Mouse (Mus musculus) neural tube, embryonic 10.5 days (tissue): ENCODE results near the gene Ogt.
A peak's percentile ranks its signal among the peaks of the same experiment; 100 is the strongest.

ENCODE experiments used
- DNase-seq: peaks from one replicate; pipeline ENCODE4 v3.0.0-alpha.2; 2017; ENCODE audit warnings: low spot score; ENCODE audit errors: extremely low spot score

Ogt gene

GRCm38 (mm10) chrX:101639741-101640166, at the start of gene Ogt:
TSS of gene Ogt (plus strand) at chrX:101640060.
- peak; percentile 86 for DNase-seq

- no peak for DNase-seq
Observed at GRCm38 (mm10) chrX:101616183-101616582, 23.7 kb upstream of the Ogt start.

GRCm38 (mm10) chrX:101617889-101618288, 22.0 kb upstream of the Ogt start:
- no peak for DNase-seq

GRCm38 (mm10) chrX:101620317-101620716, 19.5 kb upstream of the Ogt start:
- DNase-seq: no peak

GRCm38 (mm10) chrX:101622539-101622938, 17.3 kb upstream of the Ogt start:
- no peak for DNase-seq

GRCm38 (mm10) chrX:101636821-101637525, 2.9 kb upstream of the Ogt start:
- DNase-seq: peak; percentile 13

- DNase-seq: no peak
Observed at GRCm38 (mm10) chrX:101638856-101639255, 1.0 kb upstream of the Ogt start.

GRCm38 (mm10) chrX:101639306-101639705, 554 bp upstream of the Ogt start:
- DNase-seq: peak; percentile 19

GRCm38 (mm10) chrX:101640194-101641160, 617 bp downstream of the Ogt start:
- peak; percentile 52 for DNase-seq

- no peak for DNase-seq
Observed at GRCm38 (mm10) chrX:101641161-101641530, 1.3 kb downstream of the Ogt start.

- DNase-seq: no peak
Observed at GRCm38 (mm10) chrX:101642091-101642490, 2.2 kb downstream of the Ogt start.

- DNase-seq: no peak
Observed at GRCm38 (mm10) chrX:101645286-101645685, 5.4 kb downstream of the Ogt start.

GRCm38 (mm10) chrX:101646621-101647020, 6.8 kb downstream of the Ogt start:
- no peak for DNase-seq

GRCm38 (mm10) chrX:101695686-101696085, 55.8 kb downstream of the Ogt start:
- DNase-seq: no peak

- no peak for DNase-seq
Observed at GRCm38 (mm10) chrX:101697537-101697936, 57.7 kb downstream of the Ogt start.

GRCm38 (mm10) chrX:101698232-101698631, 58.4 kb downstream of the Ogt start:
- no peak for DNase-seq

GRCm38 (mm10) chrX:101705111-101705510, 65.3 kb downstream of the Ogt start:
- DNase-seq: no peak

- no peak for DNase-seq
Observed at GRCm38 (mm10) chrX:101720401-101720800, 80.5 kb downstream of the Ogt start.

- no peak for DNase-seq
Observed at GRCm38 (mm10) chrX:101730010-101730409, 90.2 kb downstream of the Ogt start.

- no peak for DNase-seq
Observed at GRCm38 (mm10) chrX:101732644-101733043, 92.8 kb downstream of the Ogt start.

GRCm38 (mm10) chrX:101733288-101733687, 93.4 kb downstream of the Ogt start:
- no peak for DNase-seq

GRCm38 (mm10) chrX:101733828-101734319, 94.0 kb downstream of the Ogt start, which contains the start of gene Cxcr3:
TSS of gene Cxcr3 (minus strand) at chrX:101734269.
- DNase-seq: no peak
